Mouse (Mus musculus) forebrain, embryonic 13.5 days (tissue): Measurements from ENCODE around the gene Dgkd. TPM values are rescaled to one million over a fixed set of nuclear protein-coding genes. Genes with fewer than 3 reads are reported as not detected.

Experiments
- ATAC-seq: fragments of 200-750 bp; cut with Nextera tagmentation; 2 replicates; pipeline ENCODE4 v1.8.0; 2017
- H3K27ac ChIP-seq: fragments of 300-500 bp; sonication (generic); 2 replicates; pipeline ENCODE4 v1.5.1; 2015; ENCODE audit warnings: inconsistent platforms, mild to moderate bottlenecking, moderate library complexity
- H3K27me3 ChIP-seq: fragments of 300-500 bp; sonication (generic); 2 replicates; pipeline ENCODE4 v1.6.1; 2015; ENCODE audit warnings: mild to moderate bottlenecking, inconsistent platforms
- H3K36me3 ChIP-seq: fragments of 300-500 bp; sonication (generic); 2 replicates; pipeline ENCODE4 v1.6.1; 2015; ENCODE audit warnings: mild to moderate bottlenecking, inconsistent platforms; ENCODE audit not compliant: poor library complexity, severe bottlenecking
- H3K4me1 ChIP-seq: fragments of 300-500 bp; sonication (generic); 2 replicates; pipeline ENCODE4 v1.6.1; 2015; ENCODE audit warnings: inconsistent platforms
- H3K4me2 ChIP-seq: fragments of 300-500 bp; sonication (generic); 2 replicates; pipeline ENCODE4 v1.6.1; 2015; ENCODE audit warnings: inconsistent platforms, mild to moderate bottlenecking, moderate library complexity
- H3K4me3 ChIP-seq: fragments of 300-500 bp; sonication (generic); 2 replicates; pipeline ENCODE4 v1.5.1; 2015; ENCODE audit warnings: mild to moderate bottlenecking, inconsistent platforms
- H3K9ac ChIP-seq: fragments of 300-500 bp; sonication (generic); 2 replicates; pipeline ENCODE4 v1.6.1; 2015; ENCODE audit warnings: mild to moderate bottlenecking, inconsistent platforms
- H3K9me3 ChIP-seq: fragments of 300-500 bp; sonication (generic); replicated peaks from 2 replicates; pipeline ENCODE4 v1.6.1; 2016; ENCODE audit warnings: inconsistent platforms
- WGBS: fragments of 180-500 bp; shearing (Covaris S2); methylation state at CpG from one replicate; pipeline ENCODE4 v1.1.7; 2015; 5-methylcytosine and 5-hydroxymethylcytosine counted together
- polyA plus RNA-seq: library from polyadenylated mRNA; unstranded; fragments of >200 nt; fragmentation: Nextera tagmentation; extraction: Ambion mirVana; gene quantifications from 2 replicates; pipeline ENCODE4 v1.2.1, GENCODE M21; 2015

The Dgkd gene
- polyA plus RNA-seq, 1 experiment from 2014 or later = 36.6 TPM

GRCm38 (mm10) chr1:87852081-87852790 lies 851 bp upstream of the Dgkd start:
- H3K4me2 ChIP-seq = peak overlapping the region; percentile 80
- H3K36me3 ChIP-seq = no peaks in the 10 kb centered on the region
- 46% methylated on average over 5 of the region's 5 CpGs for WGBS
- H3K4me3 ChIP-seq = peak overlapping the region; percentile 96; the same call in 1 of the 2 replicates
- peak overlapping the region; percentile 93 for H3K9ac ChIP-seq
- ATAC-seq = no peak
- no peaks in the 10 kb centered on the region for H3K9me3 ChIP-seq
- peaks cover 25% of the 10 kb centered on the region for H3K4me1 ChIP-seq
- no peak overlapping the region for H3K27ac ChIP-seq
- H3K27me3 ChIP-seq = no peaks in the 10 kb centered on the region

- no peak for ATAC-seq
- under 1% methylated on average over 46 of the region's 48 CpGs for WGBS
These were observed 694 bp downstream of the Dgkd start for GRCm38 (mm10) chr1:87853601-87854361.

GRCm38 (mm10) chr1:87854411-87854810 lies 1.3 kb downstream of the Dgkd start:
- H3K27ac ChIP-seq = no peak overlapping the region
- no peak for ATAC-seq
- 28% methylated on average over 6 of the region's 6 CpGs for WGBS

More at GRCm38 (mm10) chr1:87853601-87854361, 694 bp downstream of the Dgkd start:
- peaks cover 25% of the 10 kb centered on the region for H3K4me1 ChIP-seq
- no peaks in the 10 kb centered on the region for H3K27me3 ChIP-seq
- peak overlapping the region; percentile 96 for H3K4me3 ChIP-seq
- peak overlapping the region; percentile 80 for H3K4me2 ChIP-seq
- peak overlapping the region; percentile 93 for H3K9ac ChIP-seq
- no peaks in the 10 kb centered on the region for H3K9me3 ChIP-seq
- H3K36me3 ChIP-seq = no peaks in the 10 kb centered on the region
- H3K27ac ChIP-seq = peak overlapping the region; percentile 59

GRCm38 (mm10) chr1:87854851-87855251 lies 1.8 kb downstream of the Dgkd start:
- Histone ChIP-seq H3K4me2 (peak overlapping the region; percentile 80), H3K36me3 (no peaks in the 10 kb centered on the region), H3K27me3 (no peaks in the 10 kb centered on the region), H3K4me3 (peak overlapping the region; percentile 96), H3K9ac (peak overlapping the region; percentile 93), H3K4me1 (peaks cover 25% of the 10 kb centered on the region), H3K9me3 (no peaks in the 10 kb centered on the region), H3K27ac (no peak overlapping the region)
- ATAC-seq = no peak
- WGBS = 35% methylated on average over 2 of the region's 2 CpGs

More at GRCm38 (mm10) chr1:87854411-87854810, 1.3 kb downstream of the Dgkd start:
- Histone ChIP-seq H3K4me2 (peak overlapping the region; percentile 80), H3K9ac (peak overlapping the region; percentile 93), H3K4me3 (peak overlapping the region; percentile 96), H3K9me3 (no peaks in the 10 kb centered on the region), H3K27me3 (no peaks in the 10 kb centered on the region), H3K4me1 (peaks cover 25% of the 10 kb centered on the region), H3K36me3 (no peaks in the 10 kb centered on the region)

- Histone ChIP-seq H3K4me2 (peak overlapping the region; percentile 80), H3K27ac (no peak overlapping the region)
- ATAC-seq = no peak
These were observed 2.4 kb downstream of the Dgkd start for GRCm38 (mm10) chr1:87855522-87855921.

GRCm38 (mm10) chr1:87856823-87857222 lies 3.7 kb downstream of the Dgkd start:
- Histone ChIP-seq H3K4me1 (peaks cover 25% of the 10 kb centered on the region), H3K9ac (no peak overlapping the region), H3K27ac (no peak overlapping the region), H3K9me3 (no peaks in the 10 kb centered on the region), H3K4me3 (no peak overlapping the region), H3K4me2 (no peak overlapping the region), H3K36me3 (no peaks in the 10 kb centered on the region), H3K27me3 (no peaks in the 10 kb centered on the region)
- ATAC-seq = no peak
- WGBS = 84% methylated on average over 3 of the region's 3 CpGs

More at GRCm38 (mm10) chr1:87855522-87855921, 2.4 kb downstream of the Dgkd start:
- H3K36me3 ChIP-seq = no peaks in the 10 kb centered on the region
- H3K9ac ChIP-seq = no peak overlapping the region
- H3K27me3 ChIP-seq = no peaks in the 10 kb centered on the region
- H3K9me3 ChIP-seq = no peaks in the 10 kb centered on the region
- H3K4me1 ChIP-seq = peaks cover 25% of the 10 kb centered on the region
- WGBS = 79% methylated on average over 1 of the region's 1 CpGs
- H3K4me3 ChIP-seq = no peak overlapping the region

- WGBS = 94% methylated on average over 1 of the region's 1 CpGs
- Histone ChIP-seq H3K9ac (no peak overlapping the region), H3K4me2 (no peak overlapping the region), H3K27me3 (no peaks in the 10 kb centered on the region), H3K4me1 (peaks cover 20% of the 10 kb centered on the region), H3K36me3 (no peaks in the 10 kb centered on the region), H3K4me3 (no peak overlapping the region), H3K9me3 (no peaks in the 10 kb centered on the region), H3K27ac (no peak overlapping the region)
- no peak for ATAC-seq
These were observed 4.9 kb downstream of the Dgkd start for GRCm38 (mm10) chr1:87858031-87858430.

- no peak overlapping the region for H3K9ac ChIP-seq
- no peak for ATAC-seq
These were observed 5.4 kb downstream of the Dgkd start for GRCm38 (mm10) chr1:87858529-87858928.

GRCm38 (mm10) chr1:87863602-87864001 lies 10.5 kb downstream of the Dgkd start:
- Histone ChIP-seq H3K9ac (no peak overlapping the region), H3K9me3 (no peaks in the 10 kb centered on the region), H3K27ac (no peak overlapping the region), H3K36me3 (no peaks in the 10 kb centered on the region), H3K4me3 (no peak overlapping the region), H3K4me2 (no peak overlapping the region), H3K4me1 (no peaks in the 10 kb centered on the region), H3K27me3 (no peaks in the 10 kb centered on the region)
- 78% methylated on average over 3 of the region's 3 CpGs for WGBS
- ATAC-seq = no peak

More at GRCm38 (mm10) chr1:87858529-87858928, 5.4 kb downstream of the Dgkd start:
- Histone ChIP-seq H3K4me3 (no peak overlapping the region), H3K27ac (no peak overlapping the region), H3K4me2 (no peak overlapping the region), H3K9me3 (no peaks in the 10 kb centered on the region), H3K36me3 (no peaks in the 10 kb centered on the region), H3K4me1 (peaks cover 20% of the 10 kb centered on the region), H3K27me3 (no peaks in the 10 kb centered on the region)
- 93% methylated on average over 2 of the region's 2 CpGs for WGBS

- no peak overlapping the region for H3K4me2 ChIP-seq
- ATAC-seq = no peak
- no peaks in the 10 kb centered on the region for H3K36me3 ChIP-seq
- H3K9me3 ChIP-seq = no peaks in the 10 kb centered on the region
- H3K27ac ChIP-seq = no peak overlapping the region
- no peak overlapping the region for H3K4me3 ChIP-seq
- H3K4me1 ChIP-seq = no peaks in the 10 kb centered on the region
- H3K9ac ChIP-seq = no peak overlapping the region
- no peaks in the 10 kb centered on the region for H3K27me3 ChIP-seq
These were observed 11.8 kb downstream of the Dgkd start for GRCm38 (mm10) chr1:87864889-87865288.

- 93% methylated on average over 1 of the region's 1 CpGs for WGBS
- H3K9ac ChIP-seq = no peak overlapping the region
- H3K9me3 ChIP-seq = no peaks in the 10 kb centered on the region
- no peaks in the 10 kb centered on the region for H3K4me1 ChIP-seq
- no peak overlapping the region for H3K27ac ChIP-seq
- ATAC-seq = no peak
- H3K27me3 ChIP-seq = no peaks in the 10 kb centered on the region
- H3K4me2 ChIP-seq = no peak overlapping the region
- no peak overlapping the region for H3K4me3 ChIP-seq
- no peaks in the 10 kb centered on the region for H3K36me3 ChIP-seq
These were observed 13.6 kb downstream of the Dgkd start for GRCm38 (mm10) chr1:87866672-87867071.

- no peak for ATAC-seq
- Histone ChIP-seq H3K36me3 (no peaks in the 10 kb centered on the region), H3K27me3 (no peaks in the 10 kb centered on the region), H3K9ac (no peak overlapping the region), H3K4me3 (no peak overlapping the region), H3K4me2 (no peak overlapping the region), H3K9me3 (no peaks in the 10 kb centered on the region), H3K4me1 (no peaks in the 10 kb centered on the region), H3K27ac (no peak overlapping the region)
These were observed 18.5 kb downstream of the Dgkd start for GRCm38 (mm10) chr1:87871546-87871945.
